Mouse (Mus musculus) CD8-positive naive resting alpha-beta T cell, adult 2 months (primary cell): ENCODE results near the gene 4933411K16Rik.
"Not testable (repeated sequence)": the region's sequence is repeated elsewhere in the genome, so short reads cannot be mapped to it uniquely, and the experiment has no call there.

Experiments used
- DNase-seq, 2 experiments: peaks; one replicate each; pipeline ENCODE4 v3.0.0; 2022; ENCODE audit warnings: low read depth in 2 of 2, low spot score in 2 of 2

The 4933411K16Rik gene

DNA sequence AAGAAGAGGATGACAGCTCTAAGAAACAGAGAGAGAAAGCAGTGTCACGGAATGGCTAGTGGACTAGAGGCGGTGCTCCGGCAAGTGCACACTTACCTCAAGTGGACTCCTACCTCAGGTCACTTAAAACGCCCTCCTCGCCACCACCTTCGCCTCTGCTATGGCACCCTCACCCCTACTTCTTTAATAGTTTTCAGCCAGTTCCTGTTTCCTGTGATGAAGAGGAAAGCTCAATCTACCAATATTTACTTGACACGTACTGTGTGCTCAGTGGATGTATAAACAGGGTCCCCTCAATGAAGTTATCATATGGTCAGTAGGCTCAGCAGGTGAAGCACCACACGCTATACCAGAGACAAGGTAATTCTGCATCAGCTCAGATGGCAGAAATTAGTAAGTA is 26.5 kb downstream of the 4933411K16Rik start:
- no peak for DNase-seq

DNA sequence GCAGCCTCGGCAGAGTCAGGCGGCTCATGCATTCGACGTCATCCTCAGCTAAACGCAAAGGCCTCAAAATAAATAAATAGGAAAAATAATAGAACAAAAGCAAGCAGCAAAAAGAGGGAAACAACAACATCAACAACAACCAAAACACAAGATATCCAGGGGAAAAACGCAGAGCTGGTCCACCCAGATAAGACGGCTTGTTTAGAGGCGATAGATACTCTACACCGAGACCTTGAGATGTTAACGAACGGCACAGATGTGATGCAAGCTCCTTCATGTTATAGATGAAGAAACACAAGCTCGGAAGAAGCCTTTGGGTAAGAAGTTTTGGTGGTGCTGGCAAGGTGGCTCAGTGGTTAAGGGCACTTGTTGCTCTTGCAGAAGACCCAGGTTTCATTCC is 27.0 kb downstream of the 4933411K16Rik start:
- DNase-seq, result no peak

DNA sequence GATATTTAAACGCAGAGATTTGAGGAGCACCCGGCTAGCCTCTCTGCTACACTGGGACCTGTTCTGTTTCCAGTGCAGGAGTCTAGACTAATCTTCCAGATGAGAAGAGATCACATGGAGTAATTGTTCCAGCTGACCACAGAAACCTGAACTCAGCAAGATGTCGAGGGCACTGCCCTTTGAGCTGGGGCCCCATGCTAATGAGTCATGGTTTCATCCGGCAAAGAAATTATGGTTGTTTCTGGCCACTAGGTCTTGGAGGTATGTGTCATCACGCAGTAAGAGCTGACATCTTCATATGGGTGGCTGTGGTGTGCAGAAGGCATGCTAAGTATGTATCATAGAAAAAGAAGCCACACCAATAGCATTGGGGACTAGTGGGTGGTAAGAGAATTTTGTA is 27.9 kb downstream of the 4933411K16Rik start:
- no peak for DNase-seq

DNA sequence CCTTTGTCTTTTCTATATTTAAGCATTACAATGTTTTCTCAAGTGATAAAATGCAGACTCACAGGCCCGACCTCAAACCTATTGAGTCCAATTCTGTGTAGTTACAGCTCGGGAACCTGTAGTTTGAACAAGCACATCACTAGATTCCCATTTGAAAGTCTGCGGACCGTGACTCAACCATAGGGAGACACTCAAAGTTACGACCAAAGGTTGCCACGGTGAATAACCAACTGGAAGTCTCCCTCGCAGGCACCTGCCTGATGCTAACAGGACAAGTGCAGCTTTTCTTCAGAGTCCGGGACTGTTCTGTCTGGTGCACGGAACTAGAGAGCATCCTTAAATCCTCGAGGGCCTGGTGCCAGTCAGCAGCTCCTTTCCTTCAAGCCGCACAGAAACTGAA is 28.4 kb downstream of the 4933411K16Rik start:
- no peak for DNase-seq

DNA sequence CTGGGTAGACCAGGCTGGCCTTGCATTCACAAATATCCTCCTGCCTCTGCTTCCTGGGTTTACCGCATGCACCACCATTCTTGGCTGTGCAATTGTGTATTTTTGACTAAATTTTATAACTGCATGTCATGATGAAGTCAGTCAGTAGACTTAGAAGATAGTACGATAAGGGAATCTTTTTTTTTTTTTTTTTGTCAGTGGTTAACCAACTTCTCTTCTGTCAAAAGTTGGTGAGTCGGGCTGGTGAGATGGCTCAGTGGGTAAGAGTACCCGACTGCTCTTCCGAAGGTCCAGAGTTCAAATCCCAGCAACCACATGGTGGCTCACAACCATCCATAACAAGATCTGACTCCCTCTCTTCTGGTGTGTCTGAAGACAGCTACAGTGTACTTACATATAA is 29.6 kb downstream of the 4933411K16Rik start:
- DNase-seq, result not testable (repeated sequence)

DNA sequence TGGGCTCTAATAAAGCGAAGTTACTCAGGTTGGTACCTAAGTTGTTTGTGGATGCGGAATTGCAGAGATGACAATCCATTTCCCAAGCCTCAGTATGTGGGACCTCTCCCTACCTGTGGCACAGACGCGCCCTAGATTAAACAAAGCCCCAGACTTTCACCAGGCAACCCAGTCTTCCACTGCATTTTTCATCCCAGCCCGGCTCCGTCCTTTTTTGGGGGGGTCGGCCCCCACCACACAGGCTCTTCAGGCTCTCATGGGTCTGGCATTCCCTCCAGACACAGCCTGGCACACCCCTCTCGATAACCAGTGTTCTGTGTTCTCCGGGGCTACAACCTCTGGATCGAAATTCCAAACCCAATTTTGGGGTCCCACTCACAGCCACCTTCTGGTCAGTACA is 33.6 kb downstream of the 4933411K16Rik start:
- no peak for DNase-seq

DNA sequence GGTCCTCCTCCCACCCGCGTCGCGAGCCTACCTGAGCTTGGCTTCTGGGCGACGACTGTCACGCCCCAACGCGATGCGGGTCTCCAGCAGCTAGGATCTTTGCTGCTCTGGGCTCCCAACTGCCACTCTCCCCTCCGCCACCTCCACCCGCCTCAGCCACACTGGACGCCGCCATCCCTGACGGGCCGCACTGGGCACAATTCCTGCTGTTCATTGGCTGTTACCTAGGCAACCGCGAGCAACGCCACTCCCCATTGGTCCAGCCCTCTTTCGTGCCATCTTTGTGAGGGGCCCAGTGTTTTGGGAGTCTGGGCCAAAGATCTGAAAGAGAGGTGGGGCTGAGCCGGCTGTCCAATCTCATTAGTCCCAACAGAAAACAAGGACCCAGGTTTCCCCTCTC is 34.1 kb downstream of the 4933411K16Rik start, which contains the start of gene Morn4:
Morn4 (minus strand) TSS at position 192 of the 400 bp plus-strand sequence.
- peak in 1 of 2 experiments; percentile 3 for DNase-seq

DNA sequence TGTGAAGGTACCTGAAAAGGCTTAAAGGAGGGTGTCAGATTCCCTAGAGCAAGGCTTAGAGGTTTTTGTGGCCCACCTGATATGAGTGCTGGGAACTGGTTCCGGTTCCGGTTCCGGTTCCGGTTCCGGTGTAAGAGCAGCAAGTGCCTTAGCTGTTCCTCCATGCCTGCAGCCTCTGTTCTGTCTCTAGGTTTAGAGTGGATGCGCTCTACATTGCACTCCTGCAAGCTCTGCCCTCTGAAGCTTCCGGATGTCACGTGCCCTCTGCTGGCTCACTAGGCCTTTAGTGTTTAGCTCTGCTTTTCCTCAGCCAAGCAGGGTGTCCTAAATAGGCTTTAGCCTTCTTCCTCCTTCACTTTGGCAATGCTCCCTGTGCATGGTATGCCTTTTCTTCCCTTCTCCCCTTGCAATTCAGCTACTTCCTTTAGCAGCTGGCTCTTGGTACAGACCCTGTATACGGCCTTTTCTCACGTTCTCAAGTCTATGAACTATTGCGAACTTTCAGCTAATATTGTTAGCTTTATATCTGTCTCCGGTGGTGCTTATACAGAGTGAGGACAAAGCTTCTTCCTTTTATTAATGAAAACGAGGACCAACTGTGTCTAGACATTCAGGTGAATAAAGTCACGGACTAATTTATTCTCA is 37.2 kb downstream of the 4933411K16Rik start:
- DNase-seq, result peak; percentile 57 to 67

DNA sequence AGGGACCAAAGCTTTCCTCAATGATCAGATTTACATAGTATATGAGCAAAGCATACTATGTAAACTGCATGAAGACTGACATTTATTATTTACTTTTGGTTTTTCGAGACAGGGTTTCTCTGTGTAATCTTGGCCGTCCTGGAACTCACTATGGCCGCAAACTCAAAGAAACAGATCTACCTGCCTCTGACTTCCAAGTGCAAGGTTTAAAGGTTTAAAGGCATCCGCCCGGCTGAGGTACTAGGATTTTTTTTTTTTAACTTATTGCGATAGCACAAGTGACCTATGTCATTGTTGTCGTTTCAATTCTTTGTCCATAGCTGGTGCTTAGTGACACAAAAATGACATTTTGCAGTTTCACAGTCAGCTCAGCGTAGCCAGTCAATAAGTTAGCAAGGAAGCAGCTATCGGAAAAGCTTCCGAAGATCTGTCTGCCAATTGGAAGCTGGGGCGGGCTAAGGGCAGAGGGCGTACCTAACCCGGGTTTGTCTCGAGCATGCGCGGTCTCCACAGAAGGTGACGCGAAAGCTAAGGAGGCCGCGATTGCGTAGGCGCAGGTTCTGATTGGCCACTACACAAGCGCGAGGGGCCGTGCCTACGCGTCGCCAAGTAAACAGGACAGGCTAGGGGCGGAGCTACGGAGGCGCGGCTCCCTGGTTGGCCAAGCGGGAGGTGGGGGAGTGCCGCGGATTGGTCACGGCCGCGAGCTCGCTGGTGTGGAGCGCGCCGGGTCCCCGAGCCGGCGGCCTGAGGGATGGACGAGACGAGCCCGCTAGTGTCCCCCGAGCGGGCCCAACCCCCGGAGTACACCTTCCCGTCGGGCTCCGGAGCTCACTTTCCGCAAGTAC is 37.9 kb downstream of the 4933411K16Rik start, which contains the start of gene Pi4k2a:
Pi4k2a (plus strand) TSS at position 723 of the 848 bp plus-strand sequence.
- peak; percentile 97 to 98 for DNase-seq

DNA sequence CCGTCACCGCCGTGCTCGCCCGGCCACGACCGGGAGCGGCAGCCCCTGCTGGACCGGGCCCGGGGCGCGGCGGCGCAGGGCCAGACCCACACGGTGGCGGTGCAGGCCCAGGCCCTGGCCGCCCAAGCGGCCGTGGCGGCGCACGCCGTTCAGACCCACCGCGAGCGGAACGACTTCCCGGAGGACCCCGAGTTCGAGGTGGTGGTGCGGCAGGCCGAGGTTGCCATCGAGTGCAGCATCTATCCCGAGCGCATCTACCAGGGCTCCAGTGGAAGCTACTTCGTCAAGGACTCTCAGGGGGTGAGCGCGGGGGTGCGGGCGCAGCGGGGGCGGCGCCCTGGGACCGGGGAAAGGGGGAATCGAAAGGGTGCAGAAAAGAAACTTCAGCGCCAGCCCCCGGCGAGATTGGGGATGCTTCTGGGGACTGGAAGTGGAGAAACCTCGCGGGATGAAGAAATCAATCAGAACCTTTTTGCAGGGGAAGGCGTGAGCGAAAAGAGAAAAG is 38.6 kb downstream of the 4933411K16Rik start:
- DNase-seq, result peak; percentile 31 to 48

DNA sequence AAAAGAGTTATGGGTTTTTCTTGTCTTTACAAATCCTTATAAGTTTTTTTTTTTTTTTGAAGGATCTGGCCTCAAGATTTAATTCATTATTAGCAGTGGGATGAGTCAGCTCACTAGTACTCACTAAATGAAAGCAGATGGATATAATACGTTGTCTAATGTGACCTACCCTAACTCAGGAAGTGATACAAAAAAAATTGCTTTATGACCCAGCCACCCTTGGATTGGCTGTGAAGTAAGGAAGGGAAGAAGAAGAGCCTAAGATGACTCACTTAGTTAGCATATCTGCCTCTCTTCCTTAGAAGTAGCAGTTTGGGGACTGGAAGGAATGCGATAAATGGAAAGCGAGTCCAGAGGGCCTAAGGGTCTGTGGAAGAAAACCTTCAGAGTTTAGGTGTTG is 47.4 kb downstream of the 4933411K16Rik start:
- no peak for DNase-seq
